Mouse (Mus musculus) liver, embryonic 14.5 days (tissue): Measurements from ENCODE around the gene Aldh6a1.

Source experiments
- CTCF ChIP-seq: IDR thresholded peaks from 2 replicates; pipeline ENCODE4 v1.5.1; 2016; ENCODE audit warnings: antibody characterized with exemption, low read depth, control low read depth
- EP300 ChIP-seq: IDR thresholded peaks from 2 replicates; pipeline ENCODE4 v1.6.1; 2016; ENCODE audit warnings: antibody characterized with exemption, low read depth

- TF ChIP-seq CTCF (no peak), EP300 (no peak)
These were observed 51.1 kb downstream of the Aldh6a1 start for GRCm38 (mm10) chr12:84399663-84400062.
